In genomic region chr4:141301591-141302427, GRCm38 (mm10) we compare ENCODE assay signal across 8 mouse cellular contexts. TPM values are rescaled to one million over a fixed set of nuclear protein-coding genes. Genes with fewer than 3 reads are reported as not detected.
DNase-seq lines count a peak whose midpoint lies in the region; ATAC-seq and TF ChIP-seq lines count a peak whose summit lies in the region.

No protein-coding gene starts in this region.

- TF ChIP-seq EP300 in liver, postnatal 0 days (IDR thresholded peaks at IDR 0.05; ENCODE audit: low read depth): no peak

- no peak for TF ChIP-seq POLR2A in olfactory bulb, adult 2 months (IDR thresholded peaks at IDR 0.05; ENCODE audit: insufficient read depth, low read depth, low read length)

- no peaks in the 10 kb centered on the region for H3K27me3 ChIP-seq in E14TG2a.4 (ENCODE audit: insufficient read depth, low read length)
- H3K27me3 ChIP-seq in heart, embryonic 15.5 days: peaks cover 3% of the 10 kb centered on the region; the same call in 1 of the 2 replicates
- H3K27me3 ChIP-seq in liver, postnatal 0 days (ENCODE audit: insufficient read depth, low read length): peaks cover 30% of the 10 kb centered on the region

- no peak for ATAC-seq in heart, embryonic 15.5 days (replicated peaks; ENCODE audit: insufficient number of reproducible peaks, insufficient read depth, low FRiP score, low read depth)
- ATAC-seq in liver, postnatal 0 days: no peak
- ATAC-seq in megakaryocyte progenitor cell, adult 5-6 weeks (replicated peaks; ENCODE audit: poor library complexity): no peak

- peak overlapping the region; percentile 99 for H3K4me3 ChIP-seq in E14TG2a.4 (replicated peaks; ENCODE audit: low read length)
- peak overlapping the region; percentile 83 for H3K4me3 ChIP-seq in heart, embryonic 15.5 days
- H3K4me3 ChIP-seq in liver, postnatal 0 days (ENCODE audit: low read depth, low read length): peak overlapping the region; percentile 74
- H3K4me3 ChIP-seq in olfactory bulb, adult 2 months (ENCODE audit: insufficient read depth, low read depth, low read length): peak overlapping the region; percentile 54

- H3K9me3 ChIP-seq in E14TG2a.4 (ENCODE audit: low read length): no peaks in the 10 kb centered on the region
- H3K9me3 ChIP-seq in heart, embryonic 15.5 days (replicated peaks): no peaks in the 10 kb centered on the region
- no peaks in the 10 kb centered on the region for H3K9me3 ChIP-seq in liver, postnatal 0 days (ENCODE audit: low read length)

- peaks cover 53% of the 10 kb centered on the region for H3K36me3 ChIP-seq in E14TG2a.4 (ENCODE audit: insufficient read depth, low read length)
- H3K36me3 ChIP-seq in heart, embryonic 15.5 days: no peaks in the 10 kb centered on the region
- no peaks in the 10 kb centered on the region for H3K36me3 ChIP-seq in liver, postnatal 0 days (replicated peaks; ENCODE audit: insufficient read depth, low read length)

- no peak for TF ChIP-seq CTCF in E14TG2a.4 (conservative IDR thresholded peaks at IDR 0.05; ENCODE audit: low read length)
- no peak for TF ChIP-seq CTCF in liver, postnatal 0 days (IDR thresholded peaks at IDR 0.05; ENCODE audit: low read depth)
- TF ChIP-seq CTCF in olfactory bulb, adult 2 months (IDR thresholded peaks at IDR 0.05; ENCODE audit: insufficient read depth, low read depth, low read length): no peak

- peaks cover 87% of the 10 kb centered on the region for H3K4me1 ChIP-seq in E14TG2a.4 (replicated peaks; ENCODE audit: low read depth, low read length)
- peaks cover 42% of the 10 kb centered on the region for H3K4me1 ChIP-seq in heart, embryonic 15.5 days (replicated peaks)
- peaks cover 23% of the 10 kb centered on the region for H3K4me1 ChIP-seq in liver, postnatal 0 days (ENCODE audit: insufficient read depth)
- peaks cover 23% of the 10 kb centered on the region for H3K4me1 ChIP-seq in olfactory bulb, adult 2 months (ENCODE audit: control insufficient read depth, insufficient read depth, low read length)

- H3K27ac ChIP-seq in heart, embryonic 15.5 days: peak overlapping the region; percentile 70
- peak overlapping the region; percentile 52; the same call in 1 of the 2 replicates for H3K27ac ChIP-seq in liver, postnatal 0 days (ENCODE audit: low read depth)
- no peak overlapping the region for H3K27ac ChIP-seq in olfactory bulb, adult 2 months (ENCODE audit: insufficient read depth, low read depth, low read length)

- peak overlapping the region; percentile 74 for H3K9ac ChIP-seq in heart, embryonic 15.5 days
- peak overlapping the region; percentile 73 for H3K9ac ChIP-seq in liver, postnatal 0 days (replicated peaks)

- H3K4me2 ChIP-seq in heart, embryonic 15.5 days: peak overlapping the region; percentile 95
- H3K4me2 ChIP-seq in liver, postnatal 0 days (ENCODE audit: low read depth, low read length): peak overlapping the region; percentile 82

- peak; percentile 36 for DNase-seq in embryo, embryonic 9.5 days (ENCODE audit: extremely low spot score)
- DNase-seq in embryo, embryonic 10 days (ENCODE audit: low spot score): no peak
- DNase-seq in liver, postnatal 0 days: peak; percentile 23
- no peak for DNase-seq in MN1 (ENCODE audit: low spot score)

- WGBS in heart, embryonic 15.5 days: under 1% methylated on average over 51 of the region's 51 CpGs
- WGBS in liver, postnatal 0 days (ENCODE audit: insufficient replicate concordance): 3% methylated on average over 47 of the region's 51 CpGs
- WGBS in olfactory bulb, adult 2 months: 3% methylated on average over 51 of the region's 51 CpGs

RNA-seq across cellular contexts. Expression of gene Epha2, which starts 0.8 kb away (rescaled TPM):
- polyA plus RNA-seq in heart, embryonic 15.5 days (2015; fragmentation: Nextera tagmentation; extraction: Ambion mirVana): 2.7 and 4.2 TPM in 2 replicates
- polyA plus RNA-seq in liver, postnatal 0 days (2015; fragmentation: Nextera tagmentation; extraction: Ambion mirVana): 1.5 and 2.4 TPM in 2 replicates
- not detected in 2 replicates for polyA plus RNA-seq in olfactory bulb, adult 2 months (2012; ENCODE audit: insufficient read depth, insufficient read length, low replicate concordance, missing spikeins)
- total RNA-seq in megakaryocyte progenitor cell, adult 5-6 weeks (2015): 0.46 and 0.49 TPM in 2 replicates
- 0.14 and 0.50 TPM in 2 replicates for total RNA-seq in megakaryocyte progenitor cell, adult 5-6 weeks (2017)

Comparison
In these comparisons a context has a peak if more than half of its experiments do, and no peak if none do; other contexts are left out.
1. DNase-seq: peak in embryo, embryonic 9.5 days (single experiment) and liver, postnatal 0 days (single experiment); none in embryo, embryonic 10 days (single experiment) and MN1 (single experiment).
2. Peak in every context shown above with its lines, with median percentiles within 50 percentile points of each other: H3K4me3 ChIP-seq.